Comparison of ENCODE assay signal across 7 mouse cellular contexts in the genomic region with DNA sequence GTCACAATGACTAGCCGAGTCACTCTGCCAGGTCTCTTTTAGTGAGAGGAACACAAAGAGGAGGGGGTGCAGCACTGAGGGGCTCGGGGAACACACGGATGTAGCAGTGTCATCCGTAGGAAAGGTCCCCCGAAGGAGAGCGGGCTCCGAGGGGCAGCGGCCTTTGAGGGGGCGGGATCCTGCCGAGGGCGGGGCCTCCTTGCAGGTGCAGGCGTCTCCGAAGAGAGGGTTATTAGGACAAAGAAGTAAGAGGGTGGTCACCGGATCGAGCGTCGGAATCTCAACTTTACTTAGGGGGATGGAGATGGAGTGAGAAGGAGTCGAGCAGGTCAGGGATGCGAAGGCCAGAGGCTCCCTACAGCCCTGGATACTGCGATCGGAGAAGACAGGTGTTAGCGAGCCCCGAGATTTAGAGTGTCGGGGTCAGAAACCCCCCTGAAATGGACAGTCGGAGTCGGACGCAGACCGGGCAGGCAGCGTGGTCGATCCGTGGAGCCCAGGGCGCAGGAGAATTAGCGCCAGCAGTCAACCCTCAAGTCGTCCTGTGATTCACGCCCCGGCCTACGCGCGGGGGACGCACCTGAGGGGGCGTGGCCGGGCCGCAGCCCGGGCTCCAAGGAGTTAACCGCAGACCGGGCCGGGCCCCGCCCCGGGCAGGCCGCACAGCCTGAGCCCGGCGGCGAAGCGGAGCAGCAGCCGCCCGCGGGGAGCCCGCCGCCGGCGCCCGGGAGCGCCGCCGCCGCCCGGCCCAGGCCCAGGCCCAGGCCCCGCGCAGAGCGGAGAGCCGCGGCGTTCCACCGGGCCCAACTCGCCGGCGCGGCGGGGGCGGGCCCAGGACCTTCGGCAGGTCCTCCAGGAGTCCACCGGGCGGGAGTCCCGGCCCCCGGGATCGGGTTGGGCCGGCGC. TPM values are rescaled to one million over a fixed set of nuclear protein-coding genes. Genes with fewer than 3 reads are reported as not detected.
DNase-seq lines count a peak whose midpoint lies in the region; ATAC-seq lines count a peak whose summit lies in the region.

No protein-coding gene starts in this region.

- intact Hi-C loops in left cerebral cortex, postnatal 25 days (cut with DNase I), result loop anchor here (1.0 to 5.0 kb wide), 6 partner anchors 36 to 214 kb away; partner anchors contain the start of genes Gba2, Hint2 and Rgp1

- ATAC-seq in inflammation-experienced regulatory T-cells, adult 6 months, result peak; percentile 26
- peak; percentile 6; the same call in 1 of the 2 replicates for ATAC-seq in megakaryocyte-erythroid progenitor cell, adult 5-6 weeks (replicated peaks; ENCODE audit: low FRiP score, low TSS enrichment, poor library complexity, severe bottlenecking)

- DNase-seq in ZHBTc4 (ENCODE audit: low read depth, low spot score), result peak; percentile 86
- peak; percentile 74 to 81 for DNase-seq in cerebellum, postnatal 14 days
- DNase-seq in frontal cortex, postnatal 36 days (ENCODE audit: low spot score in 2 of 2), result peak; percentile 72
- DNase-seq in left cerebral cortex, postnatal 25 days (ENCODE audit: low spot score in 2 of 2), result peak; percentile 70 to 82
- peak; percentile 64 for DNase-seq in right cerebral cortex, postnatal 4 days

RNA-seq across cellular contexts. Expression of gene Tesk1, which starts 1.0 kb away (rescaled TPM):
- polyA plus RNA-seq in inflammation-experienced regulatory T-cells, adult 6 months (2017; shearing (Covaris generic)), result 1 to 10 TPM in 1 of 3 experiments, under 1 TPM in 2; 0.29 to 1.1 (median 0.66) TPM
- total RNA-seq in left cerebral cortex, postnatal 25 days (2021), result 10 to 100 TPM; 86.6 to 87.1 TPM
- total RNA-seq in megakaryocyte-erythroid progenitor cell, adult 5-6 weeks (2014; fragmentation: Nextera tagmentation), result 11.7 and 15.6 TPM in 2 replicates
- 4.3 and 4.8 TPM in 2 replicates for total RNA-seq in megakaryocyte-erythroid progenitor cell, adult 5-6 weeks (2017)

RNA-seq across cellular contexts. Expression of gene Cd72, which starts 11.7 kb away (rescaled TPM):
- polyA plus RNA-seq in inflammation-experienced regulatory T-cells, adult 6 months (2017; shearing (Covaris generic)), result 100 to 1,000 TPM in 1 of 3 experiments, 10 to 100 TPM in 2; 18.7 to 104 (median 96.4) TPM
- 1 to 10 TPM; 1.0 to 2.2 TPM for total RNA-seq in left cerebral cortex, postnatal 25 days (2021)
- 1.5 and 9.6 TPM in 2 replicates for total RNA-seq in megakaryocyte-erythroid progenitor cell, adult 5-6 weeks (2014; fragmentation: Nextera tagmentation)
- total RNA-seq in megakaryocyte-erythroid progenitor cell, adult 5-6 weeks (2017), result 2.9 and 11.9 TPM in 2 replicates

RNA-seq across cellular contexts. Expression of gene Fam166b, which starts 13.8 kb away (rescaled TPM):
- polyA plus RNA-seq in inflammation-experienced regulatory T-cells, adult 6 months (2017; shearing (Covaris generic)), result not detected
- 1 to 10 TPM in 1 of 2 experiments, under 1 TPM in 1; 0.62 to 1.2 TPM for total RNA-seq in left cerebral cortex, postnatal 25 days (2021)
- total RNA-seq in megakaryocyte-erythroid progenitor cell, adult 5-6 weeks (2014; fragmentation: Nextera tagmentation), result not detected in 2 replicates
- not detected in 2 replicates for total RNA-seq in megakaryocyte-erythroid progenitor cell, adult 5-6 weeks (2017)

RNA-seq across cellular contexts. Expression of gene Sit1, which starts 40.8 kb away (rescaled TPM):
- polyA plus RNA-seq in inflammation-experienced regulatory T-cells, adult 6 months (2017; shearing (Covaris generic)), result 100 to 1,000 TPM; 142 to 164 (median 156) TPM
- total RNA-seq in left cerebral cortex, postnatal 25 days (2021), result not detected
- total RNA-seq in megakaryocyte-erythroid progenitor cell, adult 5-6 weeks (2014; fragmentation: Nextera tagmentation), result 0.61 TPM in 1 of 2 replicates, not detected in the other
- total RNA-seq in megakaryocyte-erythroid progenitor cell, adult 5-6 weeks (2017), result not detected in 2 replicates

RNA-seq across cellular contexts. Expression of gene Ccdc107, which starts 50.0 kb away (rescaled TPM):
- polyA plus RNA-seq in inflammation-experienced regulatory T-cells, adult 6 months (2017; shearing (Covaris generic)), result 10 to 100 TPM; 36.5 to 72.9 (median 72.1) TPM
- 10 to 100 TPM; 22.3 to 25.4 TPM for total RNA-seq in left cerebral cortex, postnatal 25 days (2021)
- total RNA-seq in megakaryocyte-erythroid progenitor cell, adult 5-6 weeks (2014; fragmentation: Nextera tagmentation), result 28.8 and 47.9 TPM in 2 replicates
- 44.6 and 46.3 TPM in 2 replicates for total RNA-seq in megakaryocyte-erythroid progenitor cell, adult 5-6 weeks (2017)

Comparison
In these comparisons a context has a peak if more than half of its experiments do, and no peak if none do; other contexts are left out.
1. Peak in every context shown above with its lines: DNase-seq and ATAC-seq.
2. RNA of gene Tesk1, which starts 1.0 kb away (total RNA-seq): 86.6 to 87.1 TPM in left cerebral cortex, postnatal 25 days; 4.3 to 15.6 TPM in megakaryocyte-erythroid progenitor cell, adult 5-6 weeks; every median in the first group is over 4 times any median in the second.